Mouse (Mus musculus): Measurements from ENCODE around the gene 1700025G04Rik. TPM values are rescaled to one million over a fixed set of nuclear protein-coding genes. Genes with fewer than 3 reads are reported as not detected.

The 1700025G04Rik gene
- polyA plus RNA-seq, 1 experiment from 2014 or later = 24.4 TPM

DNA sequence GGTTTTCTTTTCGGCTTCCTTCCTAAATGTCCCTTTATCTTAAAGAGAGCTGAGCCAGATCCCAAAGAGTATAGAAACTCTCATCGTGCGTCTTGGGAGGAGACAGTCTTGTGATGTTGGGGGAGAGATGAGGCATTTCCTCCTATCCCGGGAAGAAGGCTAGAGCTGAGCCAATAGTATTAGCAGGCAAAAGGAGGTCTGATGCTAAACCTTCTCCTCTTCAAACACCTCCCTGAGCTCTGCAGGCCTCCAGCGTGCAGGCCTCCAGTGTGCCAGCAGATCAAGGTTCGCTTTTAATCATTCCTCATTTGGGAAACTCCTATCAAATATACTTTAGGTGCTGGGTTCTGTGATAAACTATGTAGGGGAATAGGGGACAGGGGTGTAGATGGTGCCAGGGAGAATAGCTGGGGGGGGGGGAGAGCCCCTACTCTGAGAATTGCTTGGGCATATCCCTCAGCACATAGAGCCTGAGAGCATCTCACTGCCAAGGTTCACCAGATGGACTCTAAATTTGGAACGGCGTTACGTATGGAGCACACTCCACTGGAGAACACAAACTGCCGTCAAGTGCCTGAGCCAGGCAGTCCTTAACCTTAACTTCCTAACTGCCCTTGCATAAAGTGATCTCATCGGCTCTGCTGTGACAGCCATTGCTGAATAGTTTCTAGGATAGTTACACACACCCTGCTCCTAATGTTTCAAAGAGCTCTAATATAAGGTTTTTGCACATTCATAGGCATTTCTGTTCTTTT lies 103.7 kb downstream of the 1700025G04Rik start:
- H3K4me3 ChIP-seq (ENCODE audit: low read length) = no peak overlapping the region
- no peaks in the 10 kb centered on the region for H3K27me3 ChIP-seq (ENCODE audit: control insufficient read depth, insufficient read depth, low read length)
- H3K27ac ChIP-seq (ENCODE audit: low read depth, low read length) = no peak overlapping the region
- H3K4me1 ChIP-seq (ENCODE audit: control insufficient read depth, insufficient read depth, low read length) = peaks cover 9% of the 10 kb centered on the region
- H3K4me2 ChIP-seq (replicated peaks; ENCODE audit: low read depth, low read length) = no peak overlapping the region
- no peak overlapping the region for H3K9ac ChIP-seq (ENCODE audit: low read depth, low read length)
- WGBS = 68% methylated on average over 11 of the region's 11 CpGs
- H3K36me3 ChIP-seq (ENCODE audit: control insufficient read depth, insufficient read depth, low read length) = no peaks in the 10 kb centered on the region
- H3K9me3 ChIP-seq (ENCODE audit: control insufficient read depth, low read length) = no peaks in the 10 kb centered on the region
- ATAC-seq (ENCODE audit: low FRiP score, low TSS enrichment) = no peak

DNA sequence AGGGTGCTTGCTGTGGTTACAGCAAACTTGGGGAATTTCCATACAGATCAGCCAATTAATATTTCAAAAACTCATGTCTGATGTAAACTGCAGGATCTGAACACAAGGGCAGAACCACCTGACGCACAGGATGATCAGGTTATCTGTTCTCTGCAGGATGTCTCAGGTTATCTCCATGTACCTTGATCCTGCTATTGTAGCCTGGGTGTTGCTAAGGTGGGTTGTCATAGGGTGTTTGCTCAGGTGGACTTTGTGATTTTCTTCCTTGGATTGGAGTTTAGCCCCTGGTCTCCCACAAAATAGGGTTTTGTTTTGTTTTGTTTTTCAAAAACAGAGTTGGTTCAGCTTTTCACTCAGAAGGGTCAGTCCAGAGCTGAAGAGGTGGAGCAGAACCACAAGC lies 104.9 kb downstream of the 1700025G04Rik start:
- H3K9ac ChIP-seq (ENCODE audit: low read depth, low read length) = no peak overlapping the region
- no peak overlapping the region for H3K27ac ChIP-seq (ENCODE audit: low read depth, low read length)
- no peak for ATAC-seq (ENCODE audit: low FRiP score, low TSS enrichment)
- H3K4me3 ChIP-seq (ENCODE audit: low read length) = no peak overlapping the region
- 89% methylated on average over 1 of the region's 1 CpGs for WGBS
- no peaks in the 10 kb centered on the region for H3K9me3 ChIP-seq (ENCODE audit: control insufficient read depth, low read length)
- H3K27me3 ChIP-seq (ENCODE audit: control insufficient read depth, insufficient read depth, low read length) = no peaks in the 10 kb centered on the region
- H3K36me3 ChIP-seq (ENCODE audit: control insufficient read depth, insufficient read depth, low read length) = no peaks in the 10 kb centered on the region
- no peak overlapping the region for H3K4me2 ChIP-seq (replicated peaks; ENCODE audit: low read depth, low read length)
- peaks cover 4% of the 10 kb centered on the region for H3K4me1 ChIP-seq (ENCODE audit: control insufficient read depth, insufficient read depth, low read length)

DNA sequence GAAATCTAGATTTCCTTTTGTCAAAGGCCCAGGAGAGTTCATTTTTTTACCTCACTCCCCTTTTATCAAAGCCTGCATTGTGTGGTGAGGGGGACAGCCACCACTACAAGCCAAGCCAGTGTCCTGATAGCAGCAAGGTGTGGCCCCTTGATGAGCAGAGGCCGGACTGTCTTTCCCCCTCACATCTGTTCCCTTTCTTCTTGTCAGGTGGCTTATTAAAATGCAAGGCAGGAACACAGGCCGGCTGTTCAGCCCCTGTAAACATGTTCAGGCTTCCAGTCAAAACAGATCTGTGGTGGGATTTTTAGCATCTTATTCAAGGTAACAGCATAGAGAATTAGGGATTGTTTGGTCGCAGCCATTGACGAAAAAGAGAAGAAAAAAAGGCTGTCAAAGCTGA lies 105.9 kb downstream of the 1700025G04Rik start:
- no peaks in the 10 kb centered on the region for H3K36me3 ChIP-seq (ENCODE audit: control insufficient read depth, insufficient read depth, low read length)
- no peak overlapping the region for H3K4me3 ChIP-seq (ENCODE audit: low read length)
- no peaks in the 10 kb centered on the region for H3K27me3 ChIP-seq (ENCODE audit: control insufficient read depth, insufficient read depth, low read length)
- no peak overlapping the region for H3K4me2 ChIP-seq (replicated peaks; ENCODE audit: low read depth, low read length)
- 63% methylated on average over 4 of the region's 4 CpGs for WGBS
- no peak overlapping the region for H3K27ac ChIP-seq (ENCODE audit: low read depth, low read length)
- ATAC-seq (ENCODE audit: low FRiP score, low TSS enrichment) = no peak
- H3K9ac ChIP-seq (ENCODE audit: low read depth, low read length) = no peak overlapping the region
- H3K4me1 ChIP-seq (ENCODE audit: control insufficient read depth, insufficient read depth, low read length) = no peaks in the 10 kb centered on the region; the same call in 1 of the 2 replicates
- H3K9me3 ChIP-seq (ENCODE audit: control insufficient read depth, low read length) = no peaks in the 10 kb centered on the region

DNA sequence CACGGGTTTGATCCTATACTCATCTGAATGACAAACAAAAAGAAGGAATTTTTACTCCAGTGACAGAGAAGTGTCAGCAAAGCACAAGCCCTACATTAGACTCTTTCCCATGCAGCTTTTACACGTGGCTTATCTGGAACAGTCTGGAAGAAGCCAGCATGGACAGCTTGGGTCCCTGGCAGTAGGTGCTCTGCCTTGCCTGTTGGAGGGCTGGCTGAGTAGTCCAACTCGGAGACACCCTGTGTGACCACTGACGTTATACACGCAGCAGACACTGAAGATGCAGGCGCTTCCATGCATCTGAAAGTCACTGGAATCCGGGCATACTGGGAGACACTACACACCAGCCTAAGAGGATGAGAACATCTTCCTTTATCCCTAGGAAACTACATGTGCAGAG lies 109.4 kb downstream of the 1700025G04Rik start:
- Histone ChIP-seq H3K27ac (ENCODE audit: low read depth, low read length) (no peak overlapping the region), H3K9ac (ENCODE audit: low read depth, low read length) (no peak overlapping the region)

DNA sequence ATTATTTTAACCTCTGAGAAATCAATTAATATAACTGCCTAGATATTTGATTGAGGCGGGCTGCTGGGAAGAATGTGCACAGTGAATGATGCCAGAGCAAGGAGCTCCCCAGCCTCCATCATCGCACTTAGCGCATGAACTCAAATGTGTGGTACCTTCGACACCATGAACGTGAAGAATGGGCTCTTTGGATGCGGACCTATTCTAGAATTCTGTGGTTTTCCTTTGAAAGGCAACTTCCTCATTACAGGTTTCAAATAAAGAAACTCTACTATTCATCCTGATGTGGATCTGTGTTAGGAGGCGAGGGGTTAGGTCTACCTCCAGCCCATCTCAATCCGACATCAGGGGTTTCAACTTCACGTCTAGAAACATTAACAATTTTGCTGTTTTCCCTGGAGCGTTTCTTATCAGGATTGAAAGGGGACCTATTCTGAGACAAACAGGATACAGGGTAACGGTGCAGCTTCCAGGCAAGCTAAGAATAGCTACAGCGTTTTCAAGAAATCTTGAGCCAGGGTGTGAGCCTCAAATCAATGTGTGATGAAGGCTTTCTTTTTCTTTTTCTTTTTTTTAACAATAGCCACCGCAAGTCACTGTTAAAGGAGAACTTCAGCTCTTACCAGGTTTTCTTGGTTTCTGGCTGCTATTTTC lies 110.0 kb downstream of the 1700025G04Rik start:
- H3K36me3 ChIP-seq (ENCODE audit: control insufficient read depth, insufficient read depth, low read length) = 0 out of 2 replicates have a peak, but pooled peaks cover 3% of the 10 kb centered on the region
- WGBS = 80% methylated on average over 13 of the region's 13 CpGs
- no peaks in the 10 kb centered on the region for H3K27me3 ChIP-seq (ENCODE audit: control insufficient read depth, insufficient read depth, low read length)
- H3K9ac ChIP-seq (ENCODE audit: low read depth, low read length) = no peak overlapping the region
- H3K4me1 ChIP-seq (ENCODE audit: control insufficient read depth, insufficient read depth, low read length) = peaks cover 5% of the 10 kb centered on the region; the same call in 1 of the 2 replicates
- H3K4me2 ChIP-seq (replicated peaks; ENCODE audit: low read depth, low read length) = no peak overlapping the region
- H3K9me3 ChIP-seq (ENCODE audit: control insufficient read depth, low read length) = no peaks in the 10 kb centered on the region
- no peak overlapping the region for H3K4me3 ChIP-seq (ENCODE audit: low read length)
- H3K27ac ChIP-seq (ENCODE audit: low read depth, low read length) = no peak overlapping the region
- no peak for ATAC-seq (ENCODE audit: low FRiP score, low TSS enrichment)

More for the DNA sequence above, 109.4 kb downstream of the 1700025G04Rik start:
- WGBS = 85% methylated on average over 7 of the region's 7 CpGs
- ATAC-seq (ENCODE audit: low FRiP score, low TSS enrichment) = no peak
- no peak overlapping the region for H3K4me3 ChIP-seq (ENCODE audit: low read length)
- H3K9me3 ChIP-seq (ENCODE audit: control insufficient read depth, low read length) = no peaks in the 10 kb centered on the region
- 0 out of 2 replicates have a peak, but pooled peaks cover 3% of the 10 kb centered on the region for H3K36me3 ChIP-seq (ENCODE audit: control insufficient read depth, insufficient read depth, low read length)
- H3K4me1 ChIP-seq (ENCODE audit: control insufficient read depth, insufficient read depth, low read length) = peaks cover 5% of the 10 kb centered on the region; the same call in 1 of the 2 replicates
- no peaks in the 10 kb centered on the region for H3K27me3 ChIP-seq (ENCODE audit: control insufficient read depth, insufficient read depth, low read length)
- H3K4me2 ChIP-seq (replicated peaks; ENCODE audit: low read depth, low read length) = no peak overlapping the region

DNA sequence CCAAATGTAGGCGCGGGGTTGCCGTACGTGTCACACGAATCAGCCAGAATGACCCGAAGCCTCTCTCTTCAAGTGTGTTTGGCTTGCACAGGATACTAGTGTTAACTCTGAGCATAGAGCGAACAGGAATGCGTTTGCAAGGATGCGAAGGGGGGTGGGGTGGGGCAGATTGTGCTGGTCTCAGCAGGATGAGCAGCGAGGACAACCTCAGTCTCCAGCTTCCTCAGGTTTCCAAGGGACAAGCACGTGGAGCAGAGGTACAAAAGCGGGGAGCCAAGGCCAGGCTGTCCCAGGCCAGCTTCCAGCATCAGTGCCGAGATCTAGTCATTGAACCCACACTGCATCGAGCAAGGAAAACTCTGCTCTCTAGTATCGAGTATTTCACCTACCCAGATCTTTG lies 111.2 kb downstream of the 1700025G04Rik start:
- ATAC-seq (ENCODE audit: low FRiP score, low TSS enrichment) = no peak
- H3K9ac ChIP-seq (ENCODE audit: low read depth, low read length) = no peak overlapping the region
- H3K27ac ChIP-seq (ENCODE audit: low read depth, low read length) = no peak overlapping the region
- H3K27me3 ChIP-seq (ENCODE audit: control insufficient read depth, insufficient read depth, low read length) = no peaks in the 10 kb centered on the region
- peaks cover 5% of the 10 kb centered on the region; the same call in 1 of the 2 replicates for H3K4me1 ChIP-seq (ENCODE audit: control insufficient read depth, insufficient read depth, low read length)
- H3K9me3 ChIP-seq (ENCODE audit: control insufficient read depth, low read length) = no peaks in the 10 kb centered on the region
- 89% methylated on average over 15 of the region's 15 CpGs for WGBS
- 0 out of 2 replicates have a peak, but pooled peaks cover 3% of the 10 kb centered on the region for H3K36me3 ChIP-seq (ENCODE audit: control insufficient read depth, insufficient read depth, low read length)
- no peak overlapping the region for H3K4me3 ChIP-seq (ENCODE audit: low read length)
- H3K4me2 ChIP-seq (replicated peaks; ENCODE audit: low read depth, low read length) = no peak overlapping the region

DNA sequence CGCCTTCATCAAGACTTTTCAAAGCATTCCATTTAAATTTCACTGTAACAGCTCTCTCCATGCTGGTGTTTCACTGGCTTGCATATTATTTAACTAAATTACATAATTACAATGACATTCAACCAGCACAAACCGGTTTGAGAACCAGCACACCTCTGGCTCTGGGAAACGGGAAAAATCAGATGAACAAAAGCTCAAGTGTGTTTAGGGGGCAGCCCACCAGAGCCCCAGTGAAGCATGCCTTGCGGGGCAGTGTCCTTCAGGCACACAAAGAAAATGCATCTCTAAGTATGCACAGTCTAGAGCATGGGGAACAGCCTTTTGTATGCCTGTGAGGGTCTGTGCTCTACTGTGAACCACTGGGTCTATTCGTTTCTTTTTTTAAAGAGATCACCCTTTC lies 112.3 kb downstream of the 1700025G04Rik start:
- Histone ChIP-seq H3K27me3 (ENCODE audit: control insufficient read depth, insufficient read depth, low read length) (no peaks in the 10 kb centered on the region), H3K4me3 (ENCODE audit: low read length) (no peak overlapping the region), H3K27ac (ENCODE audit: low read depth, low read length) (no peak overlapping the region), H3K4me2 (replicated peaks; ENCODE audit: low read depth, low read length) (no peak overlapping the region), H3K36me3 (ENCODE audit: control insufficient read depth, insufficient read depth, low read length) (0 out of 2 replicates have a peak, but pooled peaks cover 3% of the 10 kb centered on the region), H3K9me3 (ENCODE audit: control insufficient read depth, low read length) (no peaks in the 10 kb centered on the region), H3K4me1 (ENCODE audit: control insufficient read depth, insufficient read depth, low read length) (peaks cover 5% of the 10 kb centered on the region; the same call in 1 of the 2 replicates), H3K9ac (ENCODE audit: low read depth, low read length) (no peak overlapping the region)
- ATAC-seq (ENCODE audit: low FRiP score, low TSS enrichment) = no peak
- WGBS = 72% methylated on average over 5 of the region's 5 CpGs

DNA sequence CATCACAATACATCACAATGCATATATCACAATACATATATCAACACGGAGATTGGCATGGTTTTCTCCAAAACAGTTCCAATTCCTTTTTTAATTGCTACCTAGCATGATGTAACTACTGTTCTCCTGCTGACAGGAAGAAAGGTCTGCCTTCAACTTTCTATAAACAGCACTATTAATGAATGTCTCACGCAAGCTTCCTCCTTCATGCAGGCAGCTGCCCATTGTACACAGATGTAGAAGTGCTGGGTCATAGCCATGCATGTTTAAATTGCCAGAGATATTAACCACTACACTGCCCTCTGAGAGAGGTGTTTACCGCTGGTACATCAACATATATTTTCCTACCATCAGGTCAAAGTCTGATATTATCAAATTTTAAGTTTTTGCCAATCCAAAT lies 113.1 kb downstream of the 1700025G04Rik start:
- H3K27ac ChIP-seq (ENCODE audit: low read depth, low read length) = no peak overlapping the region
- H3K27me3 ChIP-seq (ENCODE audit: control insufficient read depth, insufficient read depth, low read length) = no peaks in the 10 kb centered on the region
- no peak overlapping the region for H3K9ac ChIP-seq (ENCODE audit: low read depth, low read length)
- H3K4me2 ChIP-seq (replicated peaks; ENCODE audit: low read depth, low read length) = no peak overlapping the region
- 81% methylated on average over 3 of the region's 3 CpGs for WGBS
- no peak for ATAC-seq (ENCODE audit: low FRiP score, low TSS enrichment)
- H3K4me1 ChIP-seq (ENCODE audit: control insufficient read depth, insufficient read depth, low read length) = peaks cover 5% of the 10 kb centered on the region; the same call in 1 of the 2 replicates
- no peaks in the 10 kb centered on the region for H3K9me3 ChIP-seq (ENCODE audit: control insufficient read depth, low read length)
- 0 out of 2 replicates have a peak, but pooled peaks cover 3% of the 10 kb centered on the region for H3K36me3 ChIP-seq (ENCODE audit: control insufficient read depth, insufficient read depth, low read length)
- H3K4me3 ChIP-seq (ENCODE audit: low read length) = no peak overlapping the region

Data from kidney, embryonic 14.5 days (tissue).